Mouse (Mus musculus) myocyte (in vitro differentiated cells): Measurements from ENCODE around the gene Cldn12. TPM values are rescaled to one million over a fixed set of nuclear protein-coding genes. Genes with fewer than 3 reads are reported as not detected.

Experiments
- H3K27me3 ChIP-seq: one replicate; pipeline ENCODE4 v1.6.1; 2011; ENCODE audit not compliant: control insufficient read depth, insufficient read depth, insufficient read length
- H3K36me3 ChIP-seq: one replicate; pipeline ENCODE4 v1.6.1; 2011; ENCODE audit not compliant: control insufficient read depth, insufficient read depth
- H3K4me2 ChIP-seq: one replicate; pipeline ENCODE4 v1.6.1; 2011; ENCODE audit warnings: low read depth, control low read depth
- H3K4me3 ChIP-seq: one replicate; pipeline ENCODE4 v1.5.1; 2011; ENCODE audit warnings: mild to moderate bottlenecking, control low read depth, moderate library complexity
- H3K79me2 ChIP-seq: one replicate; pipeline ENCODE4 v1.6.1; 2011; ENCODE audit not compliant: control insufficient read depth, insufficient read depth
- H3ac ChIP-seq: one replicate; pipeline ENCODE4 v1.6.1; 2011; ENCODE audit not compliant: control insufficient read depth, insufficient read length
- CEBPB ChIP-seq: IDR thresholded peaks from 2 replicates; pipeline ENCODE4 v1.6.1; 2011; ENCODE audit warnings: mild to moderate bottlenecking, moderate library complexity; ENCODE audit not compliant: poor library complexity, insufficient read depth, severe bottlenecking
- E2F4 ChIP-seq: IDR thresholded peaks from one replicate; pipeline ENCODE4 v1.6.1; 2011; ENCODE audit warnings: mild to moderate bottlenecking, control low read depth, moderate library complexity; ENCODE audit not compliant: insufficient read depth
- MAX ChIP-seq: IDR thresholded peaks from one replicate; pipeline ENCODE4 v1.6.1; 2011; ENCODE audit warnings: low read depth, mild to moderate bottlenecking, control low read depth
- MYOD1 ChIP-seq, 3 experiments: IDR thresholded peaks; one replicate each; pipeline ENCODE4 v1.6.1; 2011; ENCODE audit warnings: control low read depth in 2 of 3, low read depth in 2 of 3, mild to moderate bottlenecking in 2 of 3, moderate library complexity in 1 of 3; ENCODE audit not compliant: insufficient read length in 2 of 3, control insufficient read depth in 1 of 3
- MYOG ChIP-seq, 3 experiments: IDR thresholded peaks; one replicate each; pipeline ENCODE4 v1.6.1; 2011; ENCODE audit warnings: control low read depth in 2 of 3, low read depth in 2 of 3, mild to moderate bottlenecking in 2 of 3; ENCODE audit not compliant: insufficient read length in 2 of 3, control insufficient read depth in 1 of 3, insufficient read depth in 1 of 3
- POLR2A ChIP-seq: IDR thresholded peaks from one replicate; pipeline ENCODE4 v1.6.1; 2011; ENCODE audit warnings: low read depth, mild to moderate bottlenecking, control low read depth, moderate library complexity; ENCODE audit not compliant: insufficient read length
- POLR2AphosphoS2 ChIP-seq: IDR thresholded peaks from one replicate; pipeline ENCODE4 v1.6.1; 2011; ENCODE audit warnings: low read depth, control low read depth; ENCODE audit not compliant: insufficient read length
- REST ChIP-seq: IDR thresholded peaks from one replicate; pipeline ENCODE4 v1.6.1; 2011; ENCODE audit warnings: mild to moderate bottlenecking, control low read depth, moderate library complexity; ENCODE audit not compliant: insufficient read depth, insufficient read length
- TCF12 ChIP-seq: IDR thresholded peaks from one replicate; pipeline ENCODE4 v1.6.1; 2011; ENCODE audit warnings: mild to moderate bottlenecking, control low read depth; ENCODE audit not compliant: poor library complexity, insufficient read depth, severe bottlenecking
- TCF3 ChIP-seq: IDR thresholded peaks from one replicate; pipeline ENCODE4 v1.6.1; 2011; ENCODE audit warnings: low read depth, control low read depth; ENCODE audit not compliant: insufficient read length
- USF1 ChIP-seq: IDR thresholded peaks from one replicate; pipeline ENCODE4 v1.6.1; 2011; ENCODE audit warnings: low read depth, mild to moderate bottlenecking, control low read depth, moderate library complexity
- polyA plus RNA-seq: library from polyadenylated mRNA; unstranded; fragments of >200 nt; fragmentation: generic; extraction: Trizol; gene quantifications from one replicate; pipeline ENCODE4 v1.2.1, GENCODE M21; 2012; ENCODE audit warnings: missing spikeins

Cldn12 gene
- polyA plus RNA-seq, 1 experiment, result 15.0 TPM

DNA sequence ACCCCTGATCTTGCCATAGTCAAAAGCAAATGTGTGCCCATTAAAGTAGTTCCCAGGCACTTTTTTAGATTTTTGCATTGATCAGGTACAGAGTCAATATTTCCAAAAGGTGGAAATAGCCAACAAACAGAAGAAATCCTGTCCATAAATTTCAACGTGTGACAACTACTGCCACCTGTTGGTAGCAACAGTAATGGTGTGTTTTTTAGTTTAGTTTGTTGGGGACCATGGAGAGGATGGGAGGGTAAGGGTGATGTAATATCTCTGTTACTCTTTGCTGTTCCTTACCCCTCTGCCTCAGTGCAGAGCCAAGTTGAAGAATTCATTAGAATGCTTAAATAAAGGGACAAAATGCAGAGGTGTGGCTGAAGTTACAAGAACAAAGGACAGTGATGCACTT lies 33.1 kb downstream of the Cldn12 start:
- Histone ChIP-seq H3K27me3 (no peaks in the 10 kb centered on the region), H3ac (no peak overlapping the region), H3K36me3 (no peaks in the 10 kb centered on the region), H3K4me2 (no peak overlapping the region), H3K4me3 (no peak overlapping the region), H3K79me2 (no peaks in the 10 kb centered on the region)
- TF ChIP-seq USF1 (no peak), MYOD1 (IDR thresholded peaks at IDR 0.05; ENCODE audit: control insufficient read depth in 1 of 3, insufficient read length in 2 of 3, low read depth in 2 of 3) (no peak)

DNA sequence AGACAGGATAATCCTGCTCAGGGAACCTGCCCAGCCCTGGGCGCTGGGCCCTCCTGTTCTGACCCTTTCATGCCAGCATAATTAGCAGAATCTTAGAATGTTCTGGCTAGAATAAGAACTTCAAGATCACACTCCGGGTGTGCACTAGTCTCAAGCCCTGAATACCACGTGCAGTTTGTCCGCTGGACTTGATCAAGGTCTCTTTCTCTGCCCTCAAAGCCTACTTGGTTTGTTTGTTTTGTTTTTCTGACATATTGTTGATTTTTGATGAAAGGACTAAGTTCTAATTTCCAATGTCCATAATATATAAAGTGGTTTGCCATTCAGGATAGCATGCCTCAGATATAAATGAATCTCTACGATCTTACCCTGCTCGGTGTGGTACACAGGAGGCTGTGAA lies 35.7 kb downstream of the Cldn12 start, which contains the start of gene 1700015F17Rik:
Gene 1700015F17Rik (minus strand): TSS at position 101 of the 400 bp plus-strand sequence.
- Histone ChIP-seq H3K4me3 (no peak within 1 kb of the TSS), H3K79me2 (no peaks in the 10 kb centered on the region), H3ac (no peak within 1 kb of the TSS), H3K4me2 (no peak within 1 kb of the TSS), H3K36me3 (no peaks in the 10 kb centered on the region), H3K27me3 (no peaks in the 10 kb centered on the region)
- no peak for TF ChIP-seq CEBPB

DNA sequence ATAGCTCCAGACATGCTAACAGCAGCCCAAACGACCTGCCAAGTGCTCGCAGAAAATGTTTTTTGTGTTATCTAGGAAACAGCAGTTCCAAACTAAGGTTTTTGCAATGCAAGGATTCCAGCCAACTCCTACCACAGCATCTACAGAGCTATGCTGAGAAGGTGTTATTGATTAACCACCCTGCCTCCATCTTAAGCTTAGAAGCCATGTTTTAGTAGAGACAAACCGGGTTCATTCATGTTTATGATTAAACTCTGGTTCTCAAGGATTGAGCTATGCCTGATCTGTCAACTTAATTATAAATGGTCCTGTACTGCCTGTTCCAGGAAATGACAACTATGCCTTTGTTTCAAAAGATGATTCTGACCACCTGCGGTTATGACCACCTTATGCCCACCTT lies 38.6 kb downstream of the Cldn12 start:
- H3ac ChIP-seq, result no peak overlapping the region
- TF ChIP-seq E2F4, result no peak
- no peak for TF ChIP-seq MYOD1 (IDR thresholded peaks at IDR 0.05; ENCODE audit: control insufficient read depth in 1 of 3, insufficient read length in 2 of 3, low read depth in 2 of 3)
- no peak for TF ChIP-seq MAX
- TF ChIP-seq POLR2AphosphoS2, result no peak
- TF ChIP-seq TCF3, result no peak
- TF ChIP-seq TCF12, result no peak
- TF ChIP-seq CEBPB, result no peak
- no peak for TF ChIP-seq USF1
- TF ChIP-seq REST, result no peak
- TF ChIP-seq POLR2A, result no peak
- no peak for TF ChIP-seq MYOG (IDR thresholded peaks at IDR 0.05; ENCODE audit: control insufficient read depth in 1 of 3, insufficient read depth in 1 of 3, insufficient read length in 2 of 3, low read depth in 2 of 3)
- no peak overlapping the region for H3K4me2 ChIP-seq

DNA sequence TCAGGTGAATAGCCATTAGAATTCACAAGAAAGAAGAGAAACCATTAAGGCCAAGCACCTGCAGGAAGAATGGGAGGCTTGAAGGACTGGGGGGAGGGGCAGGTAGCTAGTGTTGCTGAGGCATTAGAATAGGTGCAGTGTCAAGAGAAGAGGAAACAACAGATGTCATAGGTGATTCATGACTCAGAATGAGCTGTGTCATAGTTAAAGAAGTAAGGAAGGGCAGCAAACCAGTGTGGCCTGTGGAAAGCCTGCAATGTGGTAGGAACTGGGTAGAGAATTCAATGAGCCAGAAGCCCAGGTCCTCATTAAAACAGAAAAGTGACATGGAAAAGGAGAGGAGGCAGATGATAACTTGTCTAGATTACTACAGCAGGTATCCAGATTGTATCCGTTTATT lies 49.5 kb downstream of the Cldn12 start:
- Histone ChIP-seq H3K4me2 (no peak overlapping the region), H3ac (no peak overlapping the region), H3K36me3 (no peaks in the 10 kb centered on the region), H3K79me2 (no peaks in the 10 kb centered on the region), H3K4me3 (no peak overlapping the region), H3K27me3 (no peaks in the 10 kb centered on the region)
- no peak for TF ChIP-seq TCF12
- no peak for TF ChIP-seq TCF3

More for the DNA sequence above, 38.6 kb downstream of the Cldn12 start:
- Histone ChIP-seq H3K27me3 (no peaks in the 10 kb centered on the region), H3K79me2 (no peaks in the 10 kb centered on the region), H3K4me3 (no peak overlapping the region), H3K36me3 (no peaks in the 10 kb centered on the region)

Other genes starting within 250 kb of the Cldn12 start
- 11.2 TPM for gene Cdk14, start 94.6 kb downstream of the Cldn12 start, polyA plus RNA-seq
- gene 1700015F17Rik, start 35.8 kb downstream of the Cldn12 start, polyA plus RNA-seq, result not detected
- gene Gtpbp10, start 44.6 kb upstream of the Cldn12 start, polyA plus RNA-seq, result 4.6 TPM
- gene Gm8773, start 58.8 kb upstream of the Cldn12 start, polyA plus RNA-seq, result 0.44 TPM
- gene Cfap69, start 149.3 kb upstream of the Cldn12 start, polyA plus RNA-seq, result 2.3 TPM
- 15.5 TPM for gene Steap2, start 179.6 kb upstream of the Cldn12 start, polyA plus RNA-seq
- 90.3 TPM for gene Steap1, start 234.4 kb upstream of the Cldn12 start, polyA plus RNA-seq